Mouse (Mus musculus): ENCODE results near the gene Cd151.

Gene Cd151

GRCm38 (mm10) chr7:141469901-141470636 is 2.9 kb downstream of the Cd151 start:
- no peak for ATAC-seq (ENCODE audit: insufficient number of reproducible peaks, low FRiP score, low TSS enrichment)

DNA sequence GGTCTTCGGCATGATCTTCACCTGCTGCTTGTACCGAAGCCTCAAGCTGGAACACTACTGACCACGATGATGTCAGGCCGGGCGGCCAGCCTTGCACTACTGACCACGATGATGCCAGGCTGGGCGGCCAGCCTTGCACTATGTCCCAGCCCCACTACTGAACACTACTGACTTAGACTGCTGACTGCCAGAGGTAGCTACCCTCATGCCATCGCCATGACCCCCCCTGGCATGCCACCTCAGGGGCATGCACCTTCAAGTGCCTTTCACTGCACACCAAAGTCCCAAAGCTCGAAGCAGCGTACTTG is 3.4 kb downstream of the Cd151 start:
- no peak for ATAC-seq (ENCODE audit: insufficient number of reproducible peaks, low FRiP score, low TSS enrichment)

DNA sequence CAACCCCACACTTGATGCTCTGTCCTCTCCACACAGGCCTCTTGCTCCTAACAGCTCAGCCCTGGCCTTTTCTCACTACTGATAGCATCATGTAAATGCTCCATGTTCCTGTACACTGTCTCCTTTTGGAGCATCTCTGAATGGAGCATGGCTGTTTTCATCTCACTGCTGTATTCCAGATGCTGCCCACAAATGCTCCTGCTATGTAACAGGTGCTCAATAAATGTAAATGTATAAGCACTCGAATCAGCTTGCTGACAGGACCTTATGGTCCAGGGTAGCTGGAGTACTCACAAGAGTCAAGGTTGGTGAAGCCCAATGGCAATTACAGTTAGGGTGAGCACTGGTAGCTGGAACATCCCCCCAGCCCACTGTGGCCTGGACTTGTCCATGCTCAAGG is 4.0 kb downstream of the Cd151 start:
- no peak for ATAC-seq (ENCODE audit: insufficient number of reproducible peaks, low FRiP score, low TSS enrichment)

- no peak for ATAC-seq (ENCODE audit: insufficient number of reproducible peaks, low FRiP score, low TSS enrichment)
These were observed 5.0 kb downstream of the Cd151 start for GRCm38 (mm10) chr7:141472226-141472625.

GRCm38 (mm10) chr7:141472763-141473162 is 5.6 kb downstream of the Cd151 start:
- ATAC-seq (ENCODE audit: insufficient number of reproducible peaks, low FRiP score, low TSS enrichment), result no peak

- no peak for ATAC-seq (ENCODE audit: insufficient number of reproducible peaks, low FRiP score, low TSS enrichment)
These were observed 7.0 kb downstream of the Cd151 start for GRCm38 (mm10) chr7:141474160-141474559.

DNA sequence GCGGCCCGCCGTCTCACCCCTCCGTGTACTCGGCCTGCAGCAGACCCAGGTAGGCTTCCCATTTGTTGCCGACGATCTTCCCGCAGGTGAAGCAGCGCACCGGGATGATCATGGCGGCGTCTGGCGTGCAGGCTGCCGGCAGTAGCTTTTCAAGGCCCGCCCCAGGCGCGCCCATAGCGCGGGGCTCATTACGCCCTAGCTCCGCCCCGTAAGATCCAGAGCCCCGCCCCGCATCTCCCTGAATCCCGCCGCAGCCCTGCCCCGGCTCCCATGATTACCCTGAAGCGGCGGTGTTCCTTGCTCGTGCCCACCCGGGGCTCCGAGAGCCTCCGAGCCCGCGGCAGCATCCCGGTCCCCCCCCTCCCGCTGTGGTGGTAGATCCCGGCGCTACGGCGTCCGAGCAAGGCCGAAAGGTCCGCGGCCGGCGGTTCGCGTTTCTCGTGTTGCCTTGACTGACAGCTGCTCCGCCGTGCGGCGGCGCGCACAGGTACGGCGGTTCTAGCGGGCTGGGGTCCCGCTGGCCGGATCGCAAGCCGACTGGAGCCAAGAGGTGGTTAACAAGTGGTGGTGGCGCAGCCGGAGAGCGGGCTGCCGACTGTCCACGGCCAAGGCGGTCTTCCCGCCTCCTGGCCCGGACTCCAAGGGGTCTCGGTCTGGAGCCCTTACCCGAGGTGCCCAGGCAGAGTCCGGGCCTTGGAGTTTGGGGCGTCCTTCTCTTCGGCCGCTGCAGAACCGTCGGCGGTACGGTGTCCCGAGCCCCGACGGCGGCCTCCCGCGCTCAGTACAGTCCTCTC is 8.0 kb downstream of the Cd151 start, which contains the start of the genes Polr2l and Tspan4:
TSS of gene Polr2l (minus strand) at position 122 of the 794 bp plus-strand sequence.
TSS of gene Tspan4 (plus strand) at position 230 of the 794 bp plus-strand sequence.
- peak; percentile 41; the same call in 1 of the 2 replicates for ATAC-seq (ENCODE audit: insufficient number of reproducible peaks, low FRiP score, low TSS enrichment)

DNA sequence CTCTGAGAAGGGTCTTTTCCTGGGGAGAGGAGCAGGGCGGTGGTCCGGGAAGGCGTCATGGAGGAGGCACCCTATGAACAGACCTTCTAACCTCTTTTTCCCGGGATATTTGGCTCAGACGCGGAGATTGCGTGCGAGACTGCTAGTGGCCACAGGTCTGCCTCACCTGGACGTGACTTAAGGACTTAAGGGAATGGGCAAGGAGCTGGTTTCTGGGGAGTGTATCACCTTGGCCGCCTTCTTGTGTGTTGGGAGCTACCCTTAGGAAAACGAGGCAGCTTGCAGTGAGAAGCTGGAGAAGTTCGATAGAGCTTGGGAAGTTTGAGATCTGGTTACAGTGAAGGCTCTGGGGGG is 8.6 kb downstream of the Cd151 start:
- ATAC-seq (ENCODE audit: insufficient number of reproducible peaks, low FRiP score, low TSS enrichment), result no peak

- ATAC-seq (ENCODE audit: insufficient number of reproducible peaks, low FRiP score, low TSS enrichment), result no peak
These were observed 9.2 kb downstream of the Cd151 start for GRCm38 (mm10) chr7:141476226-141476980.

DNA sequence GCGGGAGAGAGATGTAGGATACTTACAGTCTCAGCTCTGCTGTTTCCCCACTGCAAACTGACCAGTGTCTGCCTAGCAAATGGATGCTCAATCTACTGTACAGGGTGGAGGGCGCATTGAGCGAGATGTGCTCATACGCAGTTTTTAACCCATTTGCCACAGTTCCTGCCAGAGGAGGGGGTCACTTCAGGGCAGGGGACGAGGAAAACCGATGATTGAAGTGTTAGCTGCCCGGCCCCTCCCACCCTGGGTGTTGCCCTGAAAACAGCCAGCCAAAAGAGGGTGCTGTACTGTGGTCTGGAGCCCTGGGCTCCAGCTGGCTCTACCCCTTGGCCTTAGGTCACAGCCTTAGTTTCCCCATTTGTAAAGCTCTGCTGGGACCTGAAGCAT is 9.8 kb downstream of the Cd151 start:
- ATAC-seq (ENCODE audit: insufficient number of reproducible peaks, low FRiP score, low TSS enrichment), result no peak

DNA sequence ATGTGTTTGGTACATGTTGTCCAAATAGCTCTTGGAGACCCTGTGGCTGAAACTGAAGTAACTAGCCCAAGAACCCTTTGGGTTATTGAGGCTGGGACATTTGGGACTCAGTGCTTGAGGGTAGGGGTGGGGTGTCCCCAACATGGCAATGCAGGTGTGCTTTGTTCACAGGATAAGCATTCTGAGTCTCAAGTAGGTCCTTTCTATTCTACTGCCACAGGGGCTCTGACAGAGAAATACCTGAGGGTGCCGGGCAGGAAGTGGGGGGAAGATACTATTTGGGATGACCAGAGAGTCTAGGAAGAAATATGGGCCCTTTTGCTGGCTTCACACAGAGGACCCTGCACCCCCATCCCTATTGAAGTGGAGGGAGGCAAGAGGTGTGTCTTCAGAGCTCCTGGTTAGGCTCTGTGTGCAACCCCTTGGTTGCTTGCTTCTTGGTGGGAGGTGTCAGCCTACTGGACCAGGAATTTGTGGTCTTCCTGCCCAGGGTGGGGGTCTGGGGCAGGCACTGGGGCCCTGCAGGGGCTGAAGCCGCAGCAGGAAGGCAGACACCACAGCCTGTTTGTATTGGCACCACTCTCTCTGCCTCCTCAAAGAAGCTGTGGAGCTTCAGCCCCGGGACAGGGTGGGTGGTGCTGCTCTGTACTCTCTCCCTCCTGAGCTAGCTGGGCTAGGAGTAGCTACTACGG is 10.5 kb downstream of the Cd151 start:
- no peak for ATAC-seq (ENCODE audit: insufficient number of reproducible peaks, low FRiP score, low TSS enrichment)

DNA sequence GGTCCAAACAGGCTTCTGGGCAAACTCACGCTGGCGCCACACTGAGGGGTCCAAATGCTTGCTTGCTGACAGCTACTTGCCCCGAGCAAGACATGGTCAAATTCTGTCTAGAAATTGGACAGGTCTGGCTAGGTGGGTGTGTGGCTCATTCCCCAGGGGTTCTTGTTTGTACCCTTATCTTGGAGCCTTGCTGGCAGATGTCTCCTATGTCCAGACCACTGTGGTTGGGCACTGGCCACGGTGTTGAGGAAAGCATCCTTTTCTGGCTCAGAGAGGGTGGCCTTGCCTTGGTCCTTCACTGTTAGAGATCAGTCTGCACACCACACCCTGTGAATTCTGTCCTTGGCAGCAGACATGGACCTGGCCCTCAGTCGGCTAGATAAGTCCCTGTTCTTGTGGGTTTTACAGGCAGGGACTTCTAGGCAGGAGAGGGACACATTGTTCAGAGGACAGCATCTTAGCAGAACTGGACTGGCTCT is 11.1 kb downstream of the Cd151 start:
- no peak for ATAC-seq (ENCODE audit: insufficient number of reproducible peaks, low FRiP score, low TSS enrichment)

GRCm38 (mm10) chr7:141480842-141481497 is 13.8 kb downstream of the Cd151 start:
- ATAC-seq (ENCODE audit: insufficient number of reproducible peaks, low FRiP score, low TSS enrichment), result peak; percentile 32

- no peak; the same call in 1 of the 2 replicates for ATAC-seq (ENCODE audit: insufficient number of reproducible peaks, low FRiP score, low TSS enrichment)
These were observed 14.6 kb downstream of the Cd151 start for GRCm38 (mm10) chr7:141481498-141482401.

- no peak for ATAC-seq (ENCODE audit: insufficient number of reproducible peaks, low FRiP score, low TSS enrichment)
These were observed 15.4 kb downstream of the Cd151 start for GRCm38 (mm10) chr7:141482531-141483024.

- ATAC-seq (ENCODE audit: insufficient number of reproducible peaks, low FRiP score, low TSS enrichment), result no peak
These were observed 16.0 kb downstream of the Cd151 start for GRCm38 (mm10) chr7:141483114-141483653.

- ATAC-seq (ENCODE audit: insufficient number of reproducible peaks, low FRiP score, low TSS enrichment), result no peak
These were observed 17.3 kb downstream of the Cd151 start for GRCm38 (mm10) chr7:141484186-141485120.
